Mouse (Mus musculus) spleen, adult 2 months (tissue): ENCODE data around the gene Lcmt1.

Source experiments
- CTCF ChIP-seq: fragments of 200-500 bp; IDR thresholded peaks from 2 replicates; pipeline ENCODE4 v1.5.1; 2011; ENCODE audit warnings: mild to moderate bottlenecking, inconsistent platforms; ENCODE audit not compliant: insufficient read depth, insufficient read length, insufficient replicate concordance; ENCODE audit errors: extremely low read depth
- POLR2A ChIP-seq: fragments of 200-500 bp; IDR thresholded peaks from 2 replicates; pipeline ENCODE4 v1.6.1; 2011; ENCODE audit warnings: low read depth, low read length, inconsistent platforms

- TF ChIP-seq CTCF (no peak), POLR2A (no peak)
Measured at GRCm38 (mm10) chr7:123360185-123360584, 9.4 kb upstream of the Lcmt1 start.
